Mouse (Mus musculus) ES-E14 (cell line): ENCODE measurements around the gene Ago4. TPM values are rescaled to one million over a fixed set of nuclear protein-coding genes. Genes with fewer than 3 reads are reported as not detected.

Source experiments
- DNase-seq: peaks from one replicate; pipeline ENCODE4 v3.0.0-alpha.2; 2013; ENCODE audit warnings: low read depth, low spot score
- H3K27ac ChIP-seq: 2 replicates; pipeline ENCODE4 v1.5.1; 2012; ENCODE audit warnings: low read depth, mild to moderate bottlenecking, low read length, moderate library complexity, mixed read lengths; ENCODE audit not compliant: poor library complexity, insufficient read depth, severe bottlenecking
- H3K36me3 ChIP-seq: 2 replicates; pipeline ENCODE4 v1.6.1; 2012; ENCODE audit warnings: mild to moderate bottlenecking, low read length, moderate library complexity, mixed read lengths; ENCODE audit not compliant: control insufficient read depth, poor library complexity, insufficient read depth, severe bottlenecking
- H3K4me1 ChIP-seq, 2 experiments: fragments of 150-350 bp in 1 of 2; sonication (generic) in 1 of 2; 2 replicates each; pipeline ENCODE4 v1.6.1; 2012; ENCODE audit warnings: low read length in 2 of 2, mild to moderate bottlenecking in 1 of 2, mixed read lengths in 1 of 2; ENCODE audit not compliant: control insufficient read depth in 2 of 2, insufficient read depth in 2 of 2, poor library complexity in 1 of 2
- H3K4me3 ChIP-seq, 2 experiments: fragments of 150-350 bp in 1 of 2; sonication (generic) in 1 of 2; 2 replicates each; pipeline ENCODE4 v1.5.1; 2012; ENCODE audit warnings: low read length in 2 of 2, low read depth in 1 of 2, mild to moderate bottlenecking in 1 of 2, mixed read lengths in 1 of 2; ENCODE audit not compliant: insufficient read depth in 1 of 2, poor library complexity in 1 of 2, severe bottlenecking in 1 of 2
- H3K9ac ChIP-seq: 2 replicates; pipeline ENCODE4 v1.6.1; 2012; ENCODE audit warnings: low read depth, mild to moderate bottlenecking, low read length, mixed read lengths; ENCODE audit not compliant: poor library complexity, insufficient read depth, severe bottlenecking
- H3K9me3 ChIP-seq: fragments of 150-350 bp; sonication (generic); 2 replicates; pipeline ENCODE4 v1.6.1; 2012; ENCODE audit warnings: low read depth, mild to moderate bottlenecking, low read length; ENCODE audit not compliant: control insufficient read depth, insufficient read depth
- CHD2 ChIP-seq: IDR thresholded peaks from 2 replicates; pipeline ENCODE4 v1.6.1; 2014; ENCODE audit warnings: mild to moderate bottlenecking, low read depth, low read length, inconsistent platforms
- HCFC1 ChIP-seq: IDR thresholded peaks from 2 replicates; pipeline ENCODE4 v1.6.1; 2012; ENCODE audit warnings: low read length, inconsistent platforms, borderline replicate concordance; ENCODE audit not compliant: insufficient read depth
- MAFK ChIP-seq: IDR thresholded peaks from 2 replicates; pipeline ENCODE4 v1.6.1; 2014; ENCODE audit warnings: mild to moderate bottlenecking, low read depth, low read length, inconsistent platforms; ENCODE audit not compliant: insufficient read depth
- ZC3H11A ChIP-seq: IDR thresholded peaks from 2 replicates; pipeline ENCODE4 v1.6.1; 2012; ENCODE audit warnings: low read depth, mild to moderate bottlenecking, inconsistent platforms, low read length, borderline replicate concordance
- ZNF384 ChIP-seq: IDR thresholded peaks from 2 replicates; pipeline ENCODE4 v1.6.1; 2012; ENCODE audit warnings: low read depth, low read length, inconsistent platforms
- in situ Hi-C, 2 experiments: fragments of 600-800 bp; cut with MboI; formaldehyde crosslinking; loops; one replicate each; pipeline ENCODE4 v1.15.1; 2025; ENCODE audit warnings: low sequenced_read_pairs in 2 of 2, inconsistent platforms in 1 of 2; ENCODE audit not compliant: unreplicated experiment in 2 of 2
- total RNA-seq: library from RNA; depleted of rRNA; stranded (reverse); fragments of 300-350 nt; gene quantifications from 2 replicates; pipeline ENCODE4 v1.2.3, GENCODE M21; 2012

Gene Ago4
- total RNA-seq, 1 experiment: 0.18 TPM

GRCm38 (mm10) chr4:126467721-126468284, 65.5 kb downstream of the Ago4 start:
- H3K9ac ChIP-seq: peak overlapping the region; percentile 92
- H3K27ac ChIP-seq: peak overlapping the region; percentile 85
- H3K9me3 ChIP-seq: no peaks in the 10 kb centered on the region
- no peaks in the 10 kb centered on the region for H3K36me3 ChIP-seq
- peak overlapping the region; percentile 93 to 98 for H3K4me3 ChIP-seq
- peak; percentile 91 for DNase-seq
- in situ Hi-C loops: no loop called here
- peaks cover 11 to 16% of the 10 kb centered on the region in 2 experiments; a peak in 3 of 4 replicates for H3K4me1 ChIP-seq
- TF ChIP-seq CHD2 (0 out of 2 replicates have a peak, but pooled peaks have one; percentile 1), ZNF384 (0 out of 2 replicates have a peak, but pooled peaks have one; percentile 9), MAFK (no peak), HCFC1 (no peak)

GRCm38 (mm10) chr4:126466251-126466750, 67.0 kb downstream of the Ago4 start:
- peak overlapping the region; percentile 6; the same call in 1 of the 2 replicates for H3K9ac ChIP-seq
- H3K27ac ChIP-seq: peak overlapping the region; percentile 78
- peaks cover 2% of the 10 kb centered on the region; the same call in 1 of the 2 replicates for H3K36me3 ChIP-seq
- H3K9me3 ChIP-seq: no peaks in the 10 kb centered on the region
- no peak for TF ChIP-seq CHD2
- no peak for TF ChIP-seq HCFC1
- TF ChIP-seq ZC3H11A: no peak
- no peak for TF ChIP-seq ZNF384
- no peak for TF ChIP-seq MAFK
- H3K4me1 ChIP-seq: peaks cover 15 to 16% of the 10 kb centered on the region in 2 experiments; a peak in 3 of 4 replicates
- DNase-seq: no peak
- peak overlapping the region; percentile 29 to 98 for H3K4me3 ChIP-seq
- in situ Hi-C loops: no loop called here

GRCm38 (mm10) chr4:126465843-126466242, 67.4 kb downstream of the Ago4 start:
- Histone ChIP-seq H3K9me3 (no peaks in the 10 kb centered on the region), H3K4me3 (peak overlapping the region; percentile 67 to 98), H3K9ac (peak overlapping the region; percentile 40; the same call in 1 of the 2 replicates), H3K36me3 (peaks cover 2% of the 10 kb centered on the region; the same call in 1 of the 2 replicates), H3K27ac (peak overlapping the region; percentile 87), H3K4me1 (peaks cover 16% of the 10 kb centered on the region in 2 experiments; a peak in 3 of 4 replicates)
- in situ Hi-C loops: no loop called here
- TF ChIP-seq ZNF384 (no peak), CHD2 (peak; percentile 51; the same call in 1 of the 2 replicates)
- peak; percentile 99 for DNase-seq

GRCm38 (mm10) chr4:126464892-126465235, 68.4 kb downstream of the Ago4 start:
- H3K27ac ChIP-seq: peak overlapping the region; percentile 87
- peak overlapping the region; percentile 40; the same call in 1 of the 2 replicates for H3K9ac ChIP-seq
- H3K9me3 ChIP-seq: no peaks in the 10 kb centered on the region
- peak; percentile 72 for DNase-seq
- peak overlapping the region; percentile 64 to 67 for H3K4me3 ChIP-seq
- TF ChIP-seq HCFC1: no peak
- TF ChIP-seq MAFK: no peak
- TF ChIP-seq ZNF384: no peak
- no peak for TF ChIP-seq ZC3H11A
- TF ChIP-seq CHD2: no peak; the same call in 1 of the 2 replicates
- in situ Hi-C loops: no loop called here
- peaks cover 6% of the 10 kb centered on the region; the same call in 1 of the 2 replicates for H3K36me3 ChIP-seq
- peaks cover 16 to 24% of the 10 kb centered on the region in 2 experiments; a peak in 3 of 4 replicates for H3K4me1 ChIP-seq
